Mouse (Mus musculus): Measurements from ENCODE around the gene Amd1. TPM values are rescaled to one million over a fixed set of nuclear protein-coding genes. Genes with fewer than 3 reads are reported as not detected.

The Amd1 gene
- total and polyA plus RNA-seq, 3 experiments = 81.2 to 102 TPM; not detected in 1

DNA sequence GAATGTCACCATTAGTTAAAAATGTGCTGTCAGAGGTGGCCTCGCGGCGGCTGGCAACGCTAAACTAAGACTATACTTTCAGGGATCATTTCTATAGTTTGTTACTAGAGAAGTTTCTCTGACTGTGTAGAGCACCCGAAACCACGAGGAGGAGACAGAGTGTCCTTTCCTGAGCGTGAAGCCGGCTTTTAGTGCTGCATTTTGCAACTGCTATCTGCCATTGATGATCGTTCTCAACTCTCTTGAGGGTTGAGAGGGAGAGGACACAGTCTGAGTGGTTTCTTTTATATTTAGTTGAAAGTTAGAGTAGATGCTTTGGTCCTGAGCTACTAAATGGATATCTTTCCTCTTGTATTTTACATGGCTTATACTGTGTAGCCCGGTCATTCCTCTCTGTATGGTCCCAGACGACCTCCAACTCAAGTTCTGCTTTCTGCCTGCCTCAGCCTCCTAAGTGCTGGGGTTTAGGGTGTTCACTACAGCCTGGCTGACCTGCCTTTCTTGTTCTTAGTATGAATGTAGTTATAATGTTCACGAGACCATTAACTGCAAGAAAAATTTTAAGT is 43.5 kb downstream of the Amd1 start (continued):
- TF ChIP-seq UBTF (IDR thresholded peaks at IDR 0.05; ENCODE audit: borderline replicate concordance, insufficient read depth, low read depth, low read length) (no peak), ELF1 (IDR thresholded peaks at IDR 0.05; ENCODE audit: low read depth, low read length) (no peak), NRF1 (IDR thresholded peaks at IDR 0.05; ENCODE audit: insufficient read depth, low read depth, low read length, poor library complexity, severe bottlenecking) (no peak), ETS1 (IDR thresholded peaks at IDR 0.05; ENCODE audit: low read depth, low read length) (no peak), POLR2A (IDR thresholded peaks at IDR 0.05; ENCODE audit: control insufficient read depth in 1 of 2, insufficient read depth in 1 of 2, low read depth in 1 of 2, low read length in 2 of 2, poor library complexity in 1 of 2) (peak; percentile 98 to 100)

- peaks cover 0 to 6% of the 10 kb centered on the region in 2 experiments; a peak in 2 of 4 replicates for H3K36me3 ChIP-seq (ENCODE audit: control insufficient read depth in 1 of 2, insufficient read depth in 2 of 2, low read length in 2 of 2)
- H3K27ac ChIP-seq (ENCODE audit: control insufficient read depth, low read depth, low read length) = peak within 1 kb of the TSS; percentile 100
- peaks cover 0 to 11% of the 10 kb centered on the region in 2 experiments; a peak in 1 of 4 replicates for H3K4me1 ChIP-seq (ENCODE audit: control insufficient read depth in 1 of 2, insufficient read depth in 2 of 2, low read length in 2 of 2)
- H3K27me3 ChIP-seq (ENCODE audit: control insufficient read depth in 1 of 2, insufficient read depth in 2 of 2, low read length in 2 of 2) = no peaks in the 10 kb centered on the region
- TF ChIP-seq CTCF (IDR thresholded peaks at IDR 0.05 in 2 of 3, conservative IDR thresholded peaks at IDR 0.05 in 1 of 3; ENCODE audit: control insufficient read depth in 1 of 3, insufficient read depth in 1 of 3, low read depth in 2 of 3, low read length in 3 of 3, poor library complexity in 1 of 3, severe bottlenecking in 1 of 3) (no peak), ZMIZ1 (IDR thresholded peaks at IDR 0.05; ENCODE audit: low read depth, low read length) (no peak), RAD21 (IDR thresholded peaks at IDR 0.05; ENCODE audit: low read depth, low read length) (no peak), MAFK (IDR thresholded peaks at IDR 0.05; ENCODE audit: borderline replicate concordance, low read depth, low read length) (no peak), RCOR1 (IDR thresholded peaks at IDR 0.05; ENCODE audit: low read depth, low read length) (no peak), ZC3H11A (IDR thresholded peaks at IDR 0.05; ENCODE audit: low read depth, low read length) (no peak), KAT2A (conservative IDR thresholded peaks at IDR 0.05; ENCODE audit: low read depth, low read length) (no peak), POLR2A (IDR thresholded peaks at IDR 0.05; ENCODE audit: control insufficient read depth in 1 of 2, insufficient read depth in 1 of 2, low read depth in 1 of 2, low read length in 2 of 2, poor library complexity in 1 of 2) (peak; percentile 87 to 91), CHD2 (IDR thresholded peaks at IDR 0.05; ENCODE audit: low read length) (no peak), MAZ (IDR thresholded peaks at IDR 0.05; ENCODE audit: low read depth, low read length) (no peak), USF1 (IDR thresholded peaks at IDR 0.05; ENCODE audit: low read depth, low read length) (no peak), TBP (IDR thresholded peaks at IDR 0.05; ENCODE audit: low read depth, low read length) (peak; percentile 98), NRF1 (IDR thresholded peaks at IDR 0.05; ENCODE audit: insufficient read depth, low read depth, low read length, poor library complexity, severe bottlenecking) (no peak), CHD1 (IDR thresholded peaks at IDR 0.05; ENCODE audit: low read depth, low read length) (no peak), POLR2AphosphoS5 (IDR thresholded peaks at IDR 0.05; ENCODE audit: borderline replicate concordance, low read depth, low read length) (0 out of 2 replicates have a peak, but pooled peaks have one; percentile 79), TAL1 (IDR thresholded peaks at IDR 0.05; ENCODE audit: low read length) (no peak), UBTF (IDR thresholded peaks at IDR 0.05; ENCODE audit: borderline replicate concordance, insufficient read depth, low read depth, low read length) (0 out of 2 replicates have a peak, but pooled peaks have one; percentile 21), JUND (IDR thresholded peaks at IDR 0.05; ENCODE audit: low read depth, low read length) (no peak)
- peak within 1 kb of the TSS; percentile 81 for H3K9ac ChIP-seq (ENCODE audit: control insufficient read depth, low read depth, low read length, poor library complexity, severe bottlenecking)
- no peaks in the 10 kb centered on the region for H3K9me3 ChIP-seq (replicated peaks; ENCODE audit: insufficient read depth, low read length)
- H3K4me3 ChIP-seq (ENCODE audit: control insufficient read depth in 1 of 2, insufficient read depth in 1 of 2, low read depth in 2 of 2, low read length in 2 of 2) = peak within 1 kb of the TSS; percentile 68 to 73
- peaks cover 2% of the 10 kb centered on the region; the same call in 1 of the 2 replicates for H3K79me2 ChIP-seq (ENCODE audit: control insufficient read depth, insufficient read depth, low read length, poor library complexity)
- DNase-seq (ENCODE audit: low read depth, low spot score) = peak; percentile 98
Observed at GRCm38 (mm10) chr10:40257414-40258255, 44.4 kb downstream of the Amd1 start, which contains the start of gene Gtf3c6. Gene Gtf3c6 (minus strand): TSS chr10:40258108.

Data from MEL (cell line).